In the genomic region with DNA sequence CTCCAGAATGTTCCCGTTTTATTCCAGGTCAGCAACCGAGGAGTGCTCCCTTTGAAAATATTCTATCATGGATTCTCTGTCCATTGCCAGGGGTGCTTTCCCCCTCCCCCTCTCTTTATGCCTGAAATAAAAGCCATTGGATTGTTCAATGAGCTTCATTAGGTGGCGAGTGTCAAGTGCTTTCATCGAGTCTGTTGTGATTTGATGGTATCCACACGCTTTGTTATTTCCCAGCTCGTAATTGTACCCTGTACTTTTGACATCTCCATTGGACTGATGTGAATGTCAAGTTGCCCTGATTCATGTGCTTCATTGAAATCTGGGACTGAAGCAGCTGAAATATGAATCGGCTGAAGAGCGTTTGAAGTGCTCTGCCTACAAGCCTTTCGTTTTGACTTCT, we compare ENCODE assay signal across 27 mouse cellular contexts.
A peak's percentile ranks its signal among the peaks of the same experiment; 100 is the strongest.
DNase-seq lines count a peak whose midpoint lies in the region; ATAC-seq lines count a peak whose summit lies in the region.
"Had no signal": no experiment of that assay in that cellular context is flagged by ENCODE, and none has a peak within 500 bp of the region (broad histone marks: within the 10 kb centered on the region; RNA-seq: fewer than 3 reads in every experiment).

No protein-coding gene starts in this region.

- no peak overlapping the region for H3K9ac ChIP-seq in forebrain, embryonic 13.5 days
- H3K9ac ChIP-seq in forebrain, embryonic 15.5 days (replicated peaks), result no peak overlapping the region
- no peak overlapping the region for H3K9ac ChIP-seq in midbrain, embryonic 15.5 days
- H3K9ac ChIP-seq in midbrain, embryonic 13.5 days (replicated peaks), result no peak overlapping the region
- H3K9ac ChIP-seq: heart, embryonic 12.5 days; heart, embryonic 15.5 days; hindbrain, embryonic 13.5 days; intestine, embryonic 15.5 days had no signal

- no peak overlapping the region for H3K4me2 ChIP-seq in forebrain, embryonic 13.5 days
- H3K4me2 ChIP-seq in forebrain, embryonic 15.5 days (replicated peaks), result no peak overlapping the region
- no peak overlapping the region for H3K4me2 ChIP-seq in midbrain, embryonic 15.5 days
- H3K4me2 ChIP-seq in midbrain, embryonic 13.5 days (replicated peaks), result no peak overlapping the region
- H3K4me2 ChIP-seq: heart, embryonic 12.5 days; heart, embryonic 15.5 days; hindbrain, embryonic 13.5 days; intestine, embryonic 15.5 days had no signal

- no peaks in the 10 kb centered on the region; the same call in 1 of the 2 replicates for H3K4me1 ChIP-seq in forebrain, embryonic 13.5 days
- no peaks in the 10 kb centered on the region for H3K4me1 ChIP-seq in forebrain, embryonic 15.5 days
- H3K4me1 ChIP-seq in midbrain, embryonic 15.5 days, result no peaks in the 10 kb centered on the region
- no peaks in the 10 kb centered on the region for H3K4me1 ChIP-seq in midbrain, embryonic 13.5 days (replicated peaks)
- H3K4me1 ChIP-seq: heart, embryonic 12.5 days; heart, embryonic 15.5 days; hindbrain, embryonic 10.5 days; intestine, embryonic 15.5 days had no signal

- no peak overlapping the region for H3K4me3 ChIP-seq in forebrain, embryonic 13.5 days
- no peak overlapping the region for H3K4me3 ChIP-seq in forebrain, embryonic 15.5 days
- no peak overlapping the region for H3K4me3 ChIP-seq in midbrain, embryonic 15.5 days
- no peak overlapping the region for H3K4me3 ChIP-seq in midbrain, embryonic 13.5 days (replicated peaks)
- H3K4me3 ChIP-seq: heart, embryonic 12.5 days; heart, embryonic 15.5 days; hindbrain, embryonic 10.5 days; hindbrain, embryonic 13.5 days; intestine, embryonic 15.5 days had no signal

- peak; percentile 46 for DNase-seq in retina, postnatal 1 day
- no peak for DNase-seq in heart, adult 18-20 months
- DNase-seq: adrenal gland, postnatal 10 days; adrenal gland, postnatal 36 days; B cell, adult 2 months; cerebellum, adult 18-20 months; cerebellum, adult 9-10 months; cerebellum, postnatal 14 days; gastrocnemius, postnatal 10 days; gastrocnemius, postnatal 36 days; heart, postnatal 10 days; heart, postnatal 36 days; kidney, adult 11 months; kidney, adult 8-10 months had no signal

- H3K27me3 ChIP-seq in forebrain, embryonic 13.5 days, result no peaks in the 10 kb centered on the region
- H3K27me3 ChIP-seq in forebrain, embryonic 15.5 days, result no peaks in the 10 kb centered on the region
- H3K27me3 ChIP-seq in midbrain, embryonic 15.5 days (replicated peaks), result no peaks in the 10 kb centered on the region
- no peaks in the 10 kb centered on the region for H3K27me3 ChIP-seq in midbrain, embryonic 13.5 days
- H3K27me3 ChIP-seq: CH12.LX; heart, embryonic 12.5 days; heart, embryonic 15.5 days; hindbrain, embryonic 13.5 days; intestine, embryonic 15.5 days had no signal

- peak; percentile 55; the same call in 1 of the 2 replicates for ATAC-seq in forebrain, embryonic 13.5 days
- ATAC-seq in forebrain, embryonic 15.5 days (replicated peaks), result no peak
- ATAC-seq in midbrain, embryonic 15.5 days (replicated peaks), result no peak
- ATAC-seq in midbrain, embryonic 13.5 days, result no peak
- ATAC-seq: hindbrain, embryonic 16.5 days; intestine, embryonic 15.5 days; Patski had no signal

- H3K9me3 ChIP-seq in forebrain, embryonic 13.5 days (replicated peaks), result no peaks in the 10 kb centered on the region
- no peaks in the 10 kb centered on the region for H3K9me3 ChIP-seq in forebrain, embryonic 15.5 days
- no peaks in the 10 kb centered on the region for H3K9me3 ChIP-seq in midbrain, embryonic 15.5 days
- no peaks in the 10 kb centered on the region for H3K9me3 ChIP-seq in midbrain, embryonic 13.5 days
- H3K9me3 ChIP-seq: G1E; heart, embryonic 12.5 days; heart, embryonic 15.5 days; hindbrain, embryonic 10.5 days; hindbrain, embryonic 13.5 days; intestine, embryonic 15.5 days had no signal

- H3K36me3 ChIP-seq in forebrain, embryonic 13.5 days (ENCODE audit: poor library complexity, severe bottlenecking), result no peaks in the 10 kb centered on the region
- H3K36me3 ChIP-seq in forebrain, embryonic 15.5 days, result no peaks in the 10 kb centered on the region
- no peaks in the 10 kb centered on the region for H3K36me3 ChIP-seq in midbrain, embryonic 15.5 days (replicated peaks)
- H3K36me3 ChIP-seq in midbrain, embryonic 13.5 days, result no peaks in the 10 kb centered on the region
- H3K36me3 ChIP-seq: G1E; heart, embryonic 12.5 days; heart, embryonic 15.5 days; hindbrain, embryonic 10.5 days; hindbrain, embryonic 13.5 days; intestine, embryonic 15.5 days had no signal

- H3K27ac ChIP-seq in forebrain, embryonic 13.5 days, result no peak overlapping the region
- no peak overlapping the region for H3K27ac ChIP-seq in forebrain, embryonic 15.5 days (replicated peaks)
- H3K27ac ChIP-seq in midbrain, embryonic 15.5 days, result 0 out of 2 replicates have a peak overlapping the region, but pooled peaks have one; percentile 4
- no peak overlapping the region for H3K27ac ChIP-seq in midbrain, embryonic 13.5 days
- H3K27ac ChIP-seq: heart, embryonic 15.5 days; hindbrain, embryonic 10.5 days; hindbrain, embryonic 13.5 days; intestine, embryonic 15.5 days had no signal

- WGBS in forebrain, embryonic 13.5 days, result 38% methylated on average over 9 of the region's 9 CpGs
- 34% methylated on average over 9 of the region's 9 CpGs for WGBS in forebrain, embryonic 15.5 days
- WGBS in midbrain, embryonic 15.5 days, result 64% methylated on average over 9 of the region's 9 CpGs
- 65% methylated on average over 9 of the region's 9 CpGs for WGBS in midbrain, embryonic 13.5 days
